Mouse (Mus musculus) MEL (cell line): ENCODE results near the gene Fhad1.

Experiments
- CHD1 ChIP-seq: IDR thresholded peaks from 2 replicates; pipeline ENCODE4 v1.6.1; 2012; ENCODE audit warnings: low read depth, mild to moderate bottlenecking, inconsistent platforms, low read length, improper control_type of control experiment
- CHD2 ChIP-seq: IDR thresholded peaks from 2 replicates; pipeline ENCODE4 v1.6.1; 2011; ENCODE audit warnings: low read length, improper control_type of control experiment
- CTCF ChIP-seq, 3 experiments: IDR thresholded peaks in 2 of 3; conservative IDR thresholded peaks in 1 of 3; 2 replicates each; pipeline ENCODE4 v1.5.1; 2011 to 2012; ENCODE audit warnings: low read length in 3 of 3, low read depth in 2 of 3, mild to moderate bottlenecking in 2 of 3, improper control_type of control experiment in 1 of 3, inconsistent platforms in 1 of 3, mixed read lengths in 1 of 3, moderate library complexity in 1 of 3; ENCODE audit not compliant: control insufficient read depth in 1 of 3, insufficient read depth in 1 of 3, poor library complexity in 1 of 3, severe bottlenecking in 1 of 3
- E2F4 ChIP-seq: IDR thresholded peaks from 2 replicates; pipeline ENCODE4 v1.6.1; 2011; ENCODE audit warnings: low read depth, low read length, improper control_type of control experiment, borderline replicate concordance
- EP300 ChIP-seq, 2 experiments: IDR thresholded peaks; 2 replicates each; pipeline ENCODE4 v1.6.1; 2011; ENCODE audit warnings: improper control_type of control experiment in 2 of 2, low read length in 2 of 2, low read depth in 1 of 2, mild to moderate bottlenecking in 1 of 2
- KAT2A ChIP-seq: conservative IDR thresholded peaks from 2 replicates; pipeline ENCODE4 v1.6.1; 2012; ENCODE audit warnings: low read depth, low read length, improper control_type of control experiment, inconsistent platforms
- MAX ChIP-seq: IDR thresholded peaks from 2 replicates; pipeline ENCODE4 v1.6.1; 2011; ENCODE audit warnings: low read length, improper control_type of control experiment
- MAZ ChIP-seq: IDR thresholded peaks from 2 replicates; pipeline ENCODE4 v1.6.1; 2012; ENCODE audit warnings: low read depth, mild to moderate bottlenecking, inconsistent platforms, low read length, improper control_type of control experiment
- POLR2A ChIP-seq, 2 experiments: IDR thresholded peaks; 2 replicates each; pipeline ENCODE4 v1.6.1; 2011 to 2012; ENCODE audit warnings: low read length in 2 of 2, mild to moderate bottlenecking in 2 of 2, control low read depth in 1 of 2, improper control_type of control experiment in 1 of 2, low read depth in 1 of 2, moderate library complexity in 1 of 2; ENCODE audit not compliant: control insufficient read depth in 1 of 2, insufficient read depth in 1 of 2, poor library complexity in 1 of 2
- SMC3 ChIP-seq: IDR thresholded peaks from 2 replicates; pipeline ENCODE4 v1.6.1; 2011; ENCODE audit warnings: low read depth, low read length, improper control_type of control experiment
- USF1 ChIP-seq: IDR thresholded peaks from 2 replicates; pipeline ENCODE4 v1.6.1; 2014; ENCODE audit warnings: low read depth, mild to moderate bottlenecking, inconsistent platforms, low read length, improper control_type of control experiment, moderate library complexity
- ZNF384 ChIP-seq: IDR thresholded peaks from 2 replicates; pipeline ENCODE4 v1.6.1; 2012; ENCODE audit warnings: low read depth, mild to moderate bottlenecking, inconsistent platforms, low read length, improper control_type of control experiment

DNA sequence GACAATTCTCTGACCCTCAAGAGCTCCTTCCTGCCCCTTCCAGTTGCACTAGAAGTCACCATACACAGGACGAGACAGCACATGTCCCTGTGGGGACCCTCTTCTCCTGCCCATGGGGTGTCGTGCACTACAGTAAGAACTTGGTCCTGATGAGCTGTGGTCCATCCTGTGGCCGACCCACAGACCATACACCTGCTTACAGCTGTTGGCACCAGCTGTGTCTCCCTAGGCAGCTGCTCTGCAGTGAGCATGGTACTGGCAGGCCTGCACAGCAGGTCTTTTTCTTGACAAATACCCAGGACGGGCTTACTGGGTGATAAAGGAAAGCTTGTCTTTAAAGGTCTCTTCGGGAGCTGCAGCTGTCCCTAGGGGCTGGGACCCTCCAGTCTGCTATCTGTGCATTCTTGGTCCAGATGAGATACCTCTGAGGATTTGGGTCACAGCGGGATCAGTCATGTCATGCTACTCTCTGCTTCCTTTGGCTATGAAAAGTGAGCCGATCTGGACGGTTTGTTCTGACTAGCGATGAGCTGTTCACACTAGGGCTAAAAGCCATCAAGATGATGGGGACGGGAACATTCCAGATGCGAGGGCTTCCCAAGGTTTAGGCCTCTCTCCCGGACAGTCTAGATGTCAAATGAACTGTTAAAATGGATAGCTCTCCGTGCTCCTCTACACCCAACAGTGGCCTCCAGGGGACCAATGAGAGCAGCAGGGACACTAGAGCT is 44.4 kb upstream of the Fhad1 start:
- no peak for TF ChIP-seq CTCF (IDR thresholded peaks at IDR 0.05 in 2 of 3, conservative IDR thresholded peaks at IDR 0.05 in 1 of 3; ENCODE audit: control insufficient read depth in 1 of 3, insufficient read depth in 1 of 3, low read depth in 2 of 3, low read length in 3 of 3, poor library complexity in 1 of 3, severe bottlenecking in 1 of 3)
- TF ChIP-seq MAZ, result no peak
- no peak for TF ChIP-seq KAT2A
- TF ChIP-seq EP300 (IDR thresholded peaks at IDR 0.05; ENCODE audit: low read depth in 1 of 2, low read length in 2 of 2), result no peak
- no peak for TF ChIP-seq POLR2A (IDR thresholded peaks at IDR 0.05; ENCODE audit: control insufficient read depth in 1 of 2, insufficient read depth in 1 of 2, low read depth in 1 of 2, low read length in 2 of 2, poor library complexity in 1 of 2)
- no peak for TF ChIP-seq MAX
- TF ChIP-seq SMC3, result no peak
- TF ChIP-seq ZNF384, result no peak
- no peak for TF ChIP-seq E2F4
- TF ChIP-seq CHD1, result no peak
- TF ChIP-seq CHD2, result no peak
- TF ChIP-seq USF1, result no peak
